Mouse (Mus musculus): ENCODE results near the gene Btd. TPM values are rescaled to one million over a fixed set of nuclear protein-coding genes. Genes with fewer than 3 reads are reported as not detected.
"Not testable (repeated sequence)": the region's sequence is repeated elsewhere in the genome, so short reads cannot be mapped to it uniquely, and the experiment has no call there.

Gene Btd
- 21.2 and 23.8 TPM in 2 replicates for polyA plus RNA-seq (2016; fragmentation: Nextera tagmentation; extraction: Ambion mirVana)

- Histone ChIP-seq H3K36me3 (no peaks in the 10 kb centered on the region), H3K27me3 (ENCODE audit: insufficient read depth, poor library complexity, severe bottlenecking) (no peaks in the 10 kb centered on the region), H3K4me1 (peaks cover 18% of the 10 kb centered on the region), H3K27ac (peak within 1 kb of the TSS; percentile 94), H3K9me3 (no peaks in the 10 kb centered on the region), H3K4me3 (peak within 1 kb of the TSS; percentile 73)
- 0% methylated on average over 30 of the region's 30 CpGs for WGBS
- peak; percentile 97 for DNase-seq (ENCODE audit: low spot score)
Observed at GRCm38 (mm10) chr14:31640890-31641505, at the start of gene Btd, which contains the start of gene Hacl1. TSS of gene Btd (plus strand) at chr14:31641028. TSS of gene Hacl1 (minus strand) at chr14:31641286.

- Histone ChIP-seq H3K4me3 (no peak within 1 kb of the TSS), H3K27me3 (ENCODE audit: insufficient read depth, poor library complexity, severe bottlenecking) (no peaks in the 10 kb centered on the region; the same call in 1 of the 2 replicates), H3K36me3 (no peaks in the 10 kb centered on the region), H3K27ac (no peak within 1 kb of the TSS), H3K9me3 (no peaks in the 10 kb centered on the region), H3K4me1 (peaks cover 7% of the 10 kb centered on the region; the same call in 1 of the 2 replicates)
- 74% methylated on average over 3 of the region's 3 CpGs for WGBS
- no peak for DNase-seq (ENCODE audit: low spot score)
Observed at GRCm38 (mm10) chr14:31591243-31591642, 49.6 kb upstream of the Btd start, which contains the start of gene Colq. TSS of gene Colq (minus strand) at chr14:31591343.

GRCm38 (mm10) chr14:31593036-31593435 lies 47.8 kb upstream of the Btd start:
- 75% methylated on average over 2 of the region's 2 CpGs for WGBS
- Histone ChIP-seq H3K4me3 (no peak overlapping the region), H3K4me1 (no peaks in the 10 kb centered on the region), H3K27ac (no peak overlapping the region), H3K9me3 (no peaks in the 10 kb centered on the region), H3K36me3 (no peaks in the 10 kb centered on the region), H3K27me3 (ENCODE audit: insufficient read depth, poor library complexity, severe bottlenecking) (no peaks in the 10 kb centered on the region)
- DNase-seq (ENCODE audit: low spot score): no peak

- Histone ChIP-seq H3K9me3 (no peaks in the 10 kb centered on the region), H3K36me3 (no peaks in the 10 kb centered on the region), H3K27me3 (ENCODE audit: insufficient read depth, poor library complexity, severe bottlenecking) (no peaks in the 10 kb centered on the region), H3K4me3 (no peak overlapping the region), H3K4me1 (no peaks in the 10 kb centered on the region), H3K27ac (no peak overlapping the region)
- no peak for DNase-seq (ENCODE audit: low spot score)
- 84% methylated on average over 3 of the region's 3 CpGs for WGBS
Observed at GRCm38 (mm10) chr14:31594693-31595092, 46.1 kb upstream of the Btd start.

- H3K4me1 ChIP-seq: no peaks in the 10 kb centered on the region
- H3K27ac ChIP-seq: no peak overlapping the region
- no peak overlapping the region for H3K4me3 ChIP-seq
- WGBS: 80% methylated on average over 7 of the region's 7 CpGs
- no peaks in the 10 kb centered on the region for H3K36me3 ChIP-seq
- no peaks in the 10 kb centered on the region for H3K9me3 ChIP-seq
- H3K27me3 ChIP-seq (ENCODE audit: insufficient read depth, poor library complexity, severe bottlenecking): no peaks in the 10 kb centered on the region
- no peak for DNase-seq (ENCODE audit: low spot score)
Observed at GRCm38 (mm10) chr14:31596408-31596807, 44.4 kb upstream of the Btd start.

- no peak overlapping the region for H3K4me3 ChIP-seq
- 91% methylated on average over 4 of the region's 4 CpGs for WGBS
- no peak for DNase-seq (ENCODE audit: low spot score)
- H3K4me1 ChIP-seq: no peaks in the 10 kb centered on the region
- H3K9me3 ChIP-seq: no peaks in the 10 kb centered on the region
- no peaks in the 10 kb centered on the region for H3K27me3 ChIP-seq (ENCODE audit: insufficient read depth, poor library complexity, severe bottlenecking)
- no peaks in the 10 kb centered on the region for H3K36me3 ChIP-seq
- no peak overlapping the region for H3K27ac ChIP-seq
Observed at GRCm38 (mm10) chr14:31597446-31597845, 43.4 kb upstream of the Btd start.

- 94% methylated on average over 14 of the region's 14 CpGs for WGBS
- no peak for DNase-seq (ENCODE audit: low spot score)
- no peak overlapping the region for H3K4me3 ChIP-seq
- no peaks in the 10 kb centered on the region for H3K4me1 ChIP-seq
- H3K36me3 ChIP-seq: no peaks in the 10 kb centered on the region
- H3K9me3 ChIP-seq: no peaks in the 10 kb centered on the region
- no peaks in the 10 kb centered on the region for H3K27me3 ChIP-seq (ENCODE audit: insufficient read depth, poor library complexity, severe bottlenecking)
- H3K27ac ChIP-seq: no peak overlapping the region
Observed at GRCm38 (mm10) chr14:31601908-31602615, 38.8 kb upstream of the Btd start.

- H3K4me1 ChIP-seq; H3K4me3 ChIP-seq; H3K9me3 ChIP-seq; H3K36me3 ChIP-seq; H3K27ac ChIP-seq; DNase-seq (ENCODE audit: low spot score); H3K27me3 ChIP-seq (ENCODE audit: insufficient read depth, poor library complexity, severe bottlenecking): not testable (repeated sequence)
- 74% methylated on average over 6 of the region's 6 CpGs for WGBS
Observed at GRCm38 (mm10) chr14:31602616-31602979, 38.2 kb upstream of the Btd start.

- DNase-seq (ENCODE audit: low spot score): no peak
- H3K4me3 ChIP-seq: no peak overlapping the region
- WGBS: 64% methylated on average over 5 of the region's 5 CpGs
- H3K36me3 ChIP-seq: no peaks in the 10 kb centered on the region
- no peaks in the 10 kb centered on the region for H3K27me3 ChIP-seq (ENCODE audit: insufficient read depth, poor library complexity, severe bottlenecking)
- H3K9me3 ChIP-seq: no peaks in the 10 kb centered on the region
- H3K27ac ChIP-seq: no peak overlapping the region
- no peaks in the 10 kb centered on the region for H3K4me1 ChIP-seq
Observed at GRCm38 (mm10) chr14:31604916-31605315, 35.9 kb upstream of the Btd start.

- H3K4me3 ChIP-seq: no peak overlapping the region
- no peaks in the 10 kb centered on the region for H3K36me3 ChIP-seq
- H3K4me1 ChIP-seq: no peaks in the 10 kb centered on the region
- WGBS: 50% methylated on average over 6 of the region's 6 CpGs
- H3K27ac ChIP-seq: no peak overlapping the region
- DNase-seq (ENCODE audit: low spot score): no peak
- no peaks in the 10 kb centered on the region for H3K27me3 ChIP-seq (ENCODE audit: insufficient read depth, poor library complexity, severe bottlenecking)
- no peaks in the 10 kb centered on the region for H3K9me3 ChIP-seq
Observed at GRCm38 (mm10) chr14:31605514-31605913, 35.3 kb upstream of the Btd start.

GRCm38 (mm10) chr14:31611986-31612385 lies 28.8 kb upstream of the Btd start:
- H3K4me3 ChIP-seq: no peak overlapping the region
- H3K9me3 ChIP-seq: no peaks in the 10 kb centered on the region
- no peak overlapping the region for H3K27ac ChIP-seq
- 0 out of 2 replicates have a peak, but pooled peaks cover 2% of the 10 kb centered on the region for H3K36me3 ChIP-seq
- H3K27me3 ChIP-seq (ENCODE audit: insufficient read depth, poor library complexity, severe bottlenecking): no peaks in the 10 kb centered on the region
- 61% methylated on average over 4 of the region's 4 CpGs for WGBS
- no peaks in the 10 kb centered on the region for H3K4me1 ChIP-seq
- no peak for DNase-seq (ENCODE audit: low spot score)

- H3K4me1 ChIP-seq: no peaks in the 10 kb centered on the region
- H3K27ac ChIP-seq: no peak overlapping the region
- no peak for DNase-seq (ENCODE audit: low spot score)
- H3K36me3 ChIP-seq: 0 out of 2 replicates have a peak, but pooled peaks cover 2% of the 10 kb centered on the region
- H3K9me3 ChIP-seq: no peaks in the 10 kb centered on the region
- 78% methylated on average over 5 of the region's 5 CpGs for WGBS
- H3K4me3 ChIP-seq: no peak overlapping the region
- no peaks in the 10 kb centered on the region for H3K27me3 ChIP-seq (ENCODE audit: insufficient read depth, poor library complexity, severe bottlenecking)
Observed at GRCm38 (mm10) chr14:31613671-31614070, 27.2 kb upstream of the Btd start.

- DNase-seq (ENCODE audit: low spot score): no peak
- H3K9me3 ChIP-seq: no peaks in the 10 kb centered on the region
- no peak overlapping the region for H3K4me3 ChIP-seq
- H3K27me3 ChIP-seq (ENCODE audit: insufficient read depth, poor library complexity, severe bottlenecking): no peaks in the 10 kb centered on the region
- no peaks in the 10 kb centered on the region for H3K4me1 ChIP-seq
- WGBS: 85% methylated on average over 9 of the region's 9 CpGs
- no peak overlapping the region for H3K27ac ChIP-seq
- H3K36me3 ChIP-seq: 0 out of 2 replicates have a peak, but pooled peaks cover 2% of the 10 kb centered on the region
Observed at GRCm38 (mm10) chr14:31617204-31617603, 23.6 kb upstream of the Btd start.

Data from heart, embryonic 10.5 days (tissue).